Comparison of ENCODE assay signal across 10 mouse cellular contexts in the genomic region with DNA sequence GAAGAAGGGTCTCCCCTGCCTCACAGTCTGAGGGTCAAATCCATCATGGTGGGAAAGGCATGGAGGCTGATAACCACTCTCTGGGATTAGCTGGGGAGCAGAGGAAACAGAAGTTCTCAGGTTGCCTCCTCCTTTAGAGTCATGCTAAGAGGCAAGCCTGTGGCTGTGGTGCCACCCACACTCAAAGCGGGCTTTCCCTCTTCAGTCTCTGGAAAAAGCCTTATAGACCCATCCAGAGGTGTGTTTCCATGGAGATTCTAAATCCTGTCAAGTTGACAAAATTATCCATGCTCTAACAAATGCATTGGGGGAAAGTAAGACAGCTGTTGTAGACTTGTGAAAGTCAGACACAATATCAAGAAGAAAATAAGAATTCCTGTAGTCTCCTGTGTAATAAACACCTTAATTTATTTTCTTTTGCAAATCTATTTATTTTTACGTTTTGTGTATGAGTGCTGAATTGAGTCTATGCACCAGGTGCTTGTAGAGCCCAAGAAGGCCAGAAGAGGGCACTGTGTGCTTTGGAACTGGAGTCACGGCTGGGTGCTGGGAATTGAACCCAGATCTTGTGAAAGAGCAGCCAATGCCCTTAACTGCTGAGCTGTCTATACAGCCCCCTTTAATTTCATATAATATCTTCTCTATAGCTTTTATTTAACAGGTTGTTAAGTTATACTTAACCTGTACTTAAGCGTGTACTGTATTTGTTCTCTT. TPM values are rescaled to one million over a fixed set of nuclear protein-coding genes. Genes with fewer than 3 reads are reported as not detected.
DNase-seq lines count a peak whose midpoint lies in the region; ATAC-seq and TF ChIP-seq lines count a peak whose summit lies in the region.
"Had no signal": no experiment of that assay in that cellular context is flagged by ENCODE, and none has a peak within 500 bp of the region (broad histone marks: within the 10 kb centered on the region; RNA-seq: fewer than 3 reads in every experiment).

No protein-coding gene starts in this region.

- no peak for ATAC-seq in CD4-positive, CD25-positive, alpha-beta regulatory T cell, adult 4 months
- ATAC-seq in liver, embryonic 11.5 days (replicated peaks; ENCODE audit: low FRiP score), result no peak

- peaks cover 1% of the 10 kb centered on the region; the same call in 1 of the 2 replicates for H3K4me1 ChIP-seq in liver, adult 2 months (ENCODE audit: control insufficient read depth, insufficient read depth, low read length)
- H3K4me1 ChIP-seq in liver, embryonic 11.5 days (replicated peaks; ENCODE audit: control insufficient read depth, insufficient read depth, low read length), result peaks cover 17% of the 10 kb centered on the region
- no peaks in the 10 kb centered on the region for H3K4me1 ChIP-seq in MEL (ENCODE audit: control insufficient read depth in 1 of 2, insufficient read depth in 2 of 2, low read length in 2 of 2)
- H3K4me1 ChIP-seq in cortical plate, adult 2 months (ENCODE audit: control insufficient read depth, insufficient read depth, low read length), result peaks cover 5% of the 10 kb centered on the region

- TF ChIP-seq CTCF in liver, adult 2 months (IDR thresholded peaks at IDR 0.05; ENCODE audit: low read depth, low read length), result peak; percentile 58
- peak; percentile 70 to 81 (median 76) for TF ChIP-seq CTCF in MEL (IDR thresholded peaks at IDR 0.05 in 2 of 3, conservative IDR thresholded peaks at IDR 0.05 in 1 of 3; ENCODE audit: control insufficient read depth in 1 of 3, insufficient read depth in 1 of 3, low read depth in 2 of 3, low read length in 3 of 3, poor library complexity in 1 of 3, severe bottlenecking in 1 of 3)
- TF ChIP-seq CTCF in cortical plate, adult 2 months (IDR thresholded peaks at IDR 0.05; ENCODE audit: extremely low read depth, insufficient read depth, low read length), result 0 out of 2 replicates have a peak, but pooled peaks have one; percentile 17

- H3K27me3 ChIP-seq in liver, adult 2 months (ENCODE audit: control insufficient read depth, insufficient read depth, low read length), result peaks cover 13% of the 10 kb centered on the region
- H3K27me3 ChIP-seq in liver, embryonic 11.5 days (replicated peaks; ENCODE audit: control insufficient read depth, insufficient read depth, low read length), result peaks cover 35% of the 10 kb centered on the region
- peaks cover 2 to 8% of the 10 kb centered on the region in 2 experiments; a peak in 1 of 4 replicates for H3K27me3 ChIP-seq in MEL (ENCODE audit: control insufficient read depth in 1 of 2, insufficient read depth in 2 of 2, low read length in 2 of 2)

- H3K9me3 ChIP-seq in liver, embryonic 11.5 days (ENCODE audit: control insufficient read depth, low read length), result no peaks in the 10 kb centered on the region
- no peaks in the 10 kb centered on the region for H3K9me3 ChIP-seq in MEL (replicated peaks; ENCODE audit: insufficient read depth, low read length)
- H3K9me3 ChIP-seq: midbrain, embryonic 10.5 days had no signal

- 75% methylated on average over 4 of the region's 4 CpGs for WGBS in liver, adult 2 months
- 55% methylated on average over 4 of the region's 4 CpGs for WGBS in liver, embryonic 11.5 days

- no peaks in the 10 kb centered on the region for H3K36me3 ChIP-seq in liver, adult 2 months (ENCODE audit: control insufficient read depth, insufficient read depth, low read length)
- no peaks in the 10 kb centered on the region for H3K36me3 ChIP-seq in liver, embryonic 11.5 days (ENCODE audit: control insufficient read depth, insufficient read depth, low read length)
- no peaks in the 10 kb centered on the region for H3K36me3 ChIP-seq in MEL (ENCODE audit: control insufficient read depth in 1 of 2, insufficient read depth in 2 of 2, low read length in 2 of 2)
- H3K36me3 ChIP-seq: midbrain, embryonic 10.5 days had no signal

- no peaks in the 10 kb centered on the region for H3K79me2 ChIP-seq in liver, adult 2 months (ENCODE audit: control insufficient read depth, insufficient read depth, low read length)
- no peaks in the 10 kb centered on the region for H3K79me2 ChIP-seq in MEL (ENCODE audit: control insufficient read depth, insufficient read depth, low read length, poor library complexity)

- H3K27ac ChIP-seq in liver, adult 2 months (replicated peaks; ENCODE audit: insufficient read depth, low read depth, low read length), result no peak overlapping the region
- no peak overlapping the region for H3K27ac ChIP-seq in liver, embryonic 11.5 days (ENCODE audit: low read depth, low read length)
- H3K27ac ChIP-seq in MEL (ENCODE audit: control insufficient read depth, low read depth, low read length), result no peak overlapping the region
- H3K27ac ChIP-seq in cortical plate, adult 2 months (ENCODE audit: insufficient read depth, low read length), result no peak overlapping the region
- H3K27ac ChIP-seq: midbrain, embryonic 10.5 days had no signal

- H3K4me3 ChIP-seq in liver, adult 2 months (ENCODE audit: insufficient read depth, low read depth, low read length), result no peak overlapping the region
- H3K4me3 ChIP-seq in liver, embryonic 11.5 days (ENCODE audit: low read depth, low read length), result no peak overlapping the region
- H3K4me3 ChIP-seq in MEL (ENCODE audit: control insufficient read depth in 1 of 2, insufficient read depth in 1 of 2, low read depth in 2 of 2, low read length in 2 of 2), result no peak overlapping the region
- no peak overlapping the region for H3K4me3 ChIP-seq in cortical plate, adult 2 months (ENCODE audit: insufficient read depth, low read length)
- H3K4me3 ChIP-seq: midbrain, embryonic 10.5 days had no signal

- H3K9ac ChIP-seq in liver, adult 2 months (ENCODE audit: low read depth, low read length), result no peak overlapping the region
- H3K9ac ChIP-seq in liver, embryonic 11.5 days (ENCODE audit: low read depth, low read length), result no peak overlapping the region
- no peak overlapping the region for H3K9ac ChIP-seq in MEL (ENCODE audit: control insufficient read depth, low read depth, low read length, poor library complexity, severe bottlenecking)

- DNase-seq in CD4-positive, CD25-positive, alpha-beta regulatory T cell, adult 2 months (ENCODE audit: low read depth, low spot score), result peak; percentile 38
- DNase-seq in liver, adult 2 months (ENCODE audit: extremely low read depth, low read depth, low spot score), result no peak
- DNase-seq in liver, embryonic 11.5 days (ENCODE audit: low spot score), result no peak
- peak; percentile 63 for DNase-seq in MEL (ENCODE audit: low read depth, low spot score)
- DNase-seq in embryo, embryonic 10 days (ENCODE audit: low spot score), result no peak
- no peak for DNase-seq in adrenal gland, postnatal 4 days (ENCODE audit: low spot score in 2 of 2)
- DNase-seq: thymus, adult 18-20 months had no signal

- TF ChIP-seq RAD21 in MEL (IDR thresholded peaks at IDR 0.05; ENCODE audit: low read depth, low read length), result peak; percentile 66

- TF ChIP-seq POLR2A in liver, adult 2 months (IDR thresholded peaks at IDR 0.05; ENCODE audit: extremely low read depth, insufficient read depth, low read length), result no peak
- TF ChIP-seq POLR2A in MEL (IDR thresholded peaks at IDR 0.05; ENCODE audit: control insufficient read depth in 1 of 2, insufficient read depth in 1 of 2, low read depth in 1 of 2, low read length in 2 of 2, poor library complexity in 1 of 2), result no peak
- no peak for TF ChIP-seq POLR2A in cortical plate, adult 2 months (IDR thresholded peaks at IDR 0.05; ENCODE audit: extremely low read depth, insufficient read depth, low read length)

- H3K4me2 ChIP-seq in liver, embryonic 11.5 days, result no peak overlapping the region

- TF ChIP-seq EP300 in MEL (IDR thresholded peaks at IDR 0.05; ENCODE audit: low read depth in 1 of 2, low read length in 2 of 2), result no peak

RNA-seq across cellular contexts. Expression of a gene that starts 2.8 kb away (rescaled TPM):
- not detected for polyA plus RNA-seq in CD4-positive, CD25-positive, alpha-beta regulatory T cell, adult 4 months (2017; shearing (Covaris generic))
- not detected in 2 replicates for total RNA-seq in liver, adult 2 months (2014; rRNA removed)
- polyA plus RNA-seq in liver, adult 2 months (2012; rRNA removed), result not detected in 2 replicates
- 0.44 and 0.60 TPM in 2 replicates for polyA plus RNA-seq in liver, embryonic 11.5 days (2014; fragmentation: Nextera tagmentation; extraction: Ambion mirVana)
- total RNA-seq in MEL (2012; rRNA removed), result not detected in 2 replicates
- not detected for polyA plus RNA-seq in MEL (2012; ENCODE audit: insufficient read depth in 1 of 2, insufficient read length in 2 of 2, low read depth in 1 of 2, low replicate concordance in 2 of 2, missing spikeins in 1 of 2)
- 244 and 247 TPM in 2 replicates for polyA plus RNA-seq in cortical plate, adult 2 months (2012; rRNA removed)
- total RNA-seq in adrenal gland, postnatal 4 days (2021), result 10 to 100 TPM; 11.9 to 14.8 TPM

RNA-seq across cellular contexts. Expression of a gene that starts 13.2 kb away (rescaled TPM):
- 100 to 1,000 TPM; 110 to 194 TPM for polyA plus RNA-seq in CD4-positive, CD25-positive, alpha-beta regulatory T cell, adult 4 months (2017; shearing (Covaris generic))
- 4.9 and 5.4 TPM in 2 replicates for total RNA-seq in liver, adult 2 months (2014; rRNA removed)
- polyA plus RNA-seq in liver, adult 2 months (2012; rRNA removed), result 8.7 and 15.6 TPM in 2 replicates
- polyA plus RNA-seq in liver, embryonic 11.5 days (2014; fragmentation: Nextera tagmentation; extraction: Ambion mirVana), result 45.1 and 52.9 TPM in 2 replicates
- 12.5 and 12.6 TPM in 2 replicates for total RNA-seq in MEL (2012; rRNA removed)
- polyA plus RNA-seq in MEL (2012; ENCODE audit: insufficient read depth in 1 of 2, insufficient read length in 2 of 2, low read depth in 1 of 2, low replicate concordance in 2 of 2, missing spikeins in 1 of 2), result 10 to 100 TPM in 1 of 2 experiments, not detected in 1; 47.9 TPM
- 14.7 and 15.4 TPM in 2 replicates for polyA plus RNA-seq in cortical plate, adult 2 months (2012; rRNA removed)
- total RNA-seq in adrenal gland, postnatal 4 days (2021), result 10 to 100 TPM; 30.3 to 34.0 TPM

RNA-seq across cellular contexts. Expression of a gene that starts 25.0 kb away (rescaled TPM):
- 10 to 100 TPM; 11.6 to 17.9 TPM for polyA plus RNA-seq in CD4-positive, CD25-positive, alpha-beta regulatory T cell, adult 4 months (2017; shearing (Covaris generic))
- 14.6 and 15.4 TPM in 2 replicates for total RNA-seq in liver, adult 2 months (2014; rRNA removed)
- 8.7 and 10.9 TPM in 2 replicates for polyA plus RNA-seq in liver, adult 2 months (2012; rRNA removed)
- 10.5 and 12.6 TPM in 2 replicates for polyA plus RNA-seq in liver, embryonic 11.5 days (2014; fragmentation: Nextera tagmentation; extraction: Ambion mirVana)
- total RNA-seq in MEL (2012; rRNA removed), result 8.7 and 9.0 TPM in 2 replicates
- 10 to 100 TPM in 1 of 2 experiments, not detected in 1; 13.2 TPM for polyA plus RNA-seq in MEL (2012; ENCODE audit: insufficient read depth in 1 of 2, insufficient read length in 2 of 2, low read depth in 1 of 2, low replicate concordance in 2 of 2, missing spikeins in 1 of 2)
- 13.8 and 14.5 TPM in 2 replicates for polyA plus RNA-seq in cortical plate, adult 2 months (2012; rRNA removed)
- total RNA-seq in adrenal gland, postnatal 4 days (2021), result 10 to 100 TPM; 21.0 to 21.3 TPM

RNA-seq across cellular contexts. Expression of a gene that starts 27.5 kb away (rescaled TPM):
- 1 to 10 TPM; 4.2 to 4.6 TPM for polyA plus RNA-seq in CD4-positive, CD25-positive, alpha-beta regulatory T cell, adult 4 months (2017; shearing (Covaris generic))
- 1.5 and 1.7 TPM in 2 replicates for total RNA-seq in liver, adult 2 months (2014; rRNA removed)
- 1.4 and 1.7 TPM in 2 replicates for polyA plus RNA-seq in liver, adult 2 months (2012; rRNA removed)
- polyA plus RNA-seq in liver, embryonic 11.5 days (2014; fragmentation: Nextera tagmentation; extraction: Ambion mirVana), result 2.1 and 2.8 TPM in 2 replicates
- 0.42 TPM in 2 replicates for total RNA-seq in MEL (2012; rRNA removed)
- 1 to 10 TPM in 1 of 2 experiments, not detected in 1; 3.2 TPM for polyA plus RNA-seq in MEL (2012; ENCODE audit: insufficient read depth in 1 of 2, insufficient read length in 2 of 2, low read depth in 1 of 2, low replicate concordance in 2 of 2, missing spikeins in 1 of 2)
- polyA plus RNA-seq in cortical plate, adult 2 months (2012; rRNA removed), result 13.0 and 13.1 TPM in 2 replicates
- total RNA-seq in adrenal gland, postnatal 4 days (2021), result 10 to 100 TPM; 11.9 to 13.5 TPM

Comparison
In these comparisons a context has a peak if more than half of its experiments do, and no peak if none do; other contexts are left out.
1. DNase-seq: peak in CD4-positive, CD25-positive, alpha-beta regulatory T cell, adult 2 months (single experiment) and MEL (single experiment); none in liver, adult 2 months (single experiment), liver, embryonic 11.5 days (single experiment), embryo, embryonic 10 days (single experiment) and adrenal gland, postnatal 4 days (0 of 2).
2. CTCF ChIP-seq: peak in every context shown above with its lines; median percentile 76 in MEL; 58 in liver, adult 2 months; 17 in cortical plate, adult 2 months.
3. RNA of a gene that starts 2.8 kb away (polyA plus RNA-seq): 244 to 247 TPM in cortical plate, adult 2 months; 0.44 to 0.60 TPM in liver, embryonic 11.5 days, not detected in CD4-positive, CD25-positive, alpha-beta regulatory T cell, adult 4 months, not detected in liver, adult 2 months and not detected in MEL; every median in the first group is over 100 times any median in the second.